Mouse (Mus musculus): Measurements from ENCODE around the gene Adcy1. TPM values are rescaled to one million over a fixed set of nuclear protein-coding genes. Genes with fewer than 3 reads are reported as not detected.

Gene Adcy1
- total RNA-seq, 2 experiments from 2014 or later = 191 to 208 TPM

GRCm38 (mm10) chr11:7134319-7134718 lies 71.0 kb downstream of the Adcy1 start:
- DNase-seq (ENCODE audit: low spot score in 2 of 2) = peak in 1 of 2 experiments; percentile 27

- no peak for DNase-seq (ENCODE audit: low spot score in 2 of 2)
These were observed 72.0 kb downstream of the Adcy1 start for GRCm38 (mm10) chr11:7135301-7135700.

GRCm38 (mm10) chr11:7135763-7136162 lies 72.5 kb downstream of the Adcy1 start:
- no peak for DNase-seq (ENCODE audit: low spot score in 2 of 2)

GRCm38 (mm10) chr11:7136246-7136855 lies 73.1 kb downstream of the Adcy1 start:
- DNase-seq (ENCODE audit: low spot score in 2 of 2) = no peak

- DNase-seq (ENCODE audit: low spot score in 2 of 2) = no peak
These were observed 75.1 kb downstream of the Adcy1 start for GRCm38 (mm10) chr11:7138370-7138769.

GRCm38 (mm10) chr11:7140449-7140848 lies 77.2 kb downstream of the Adcy1 start:
- DNase-seq (ENCODE audit: low spot score in 2 of 2) = peak; percentile 38 to 42

GRCm38 (mm10) chr11:7142725-7143124 lies 79.4 kb downstream of the Adcy1 start:
- DNase-seq (ENCODE audit: low spot score in 2 of 2) = no peak

GRCm38 (mm10) chr11:7144369-7144768 lies 81.1 kb downstream of the Adcy1 start:
- no peak for DNase-seq (ENCODE audit: low spot score in 2 of 2)

GRCm38 (mm10) chr11:7145221-7145620 lies 81.9 kb downstream of the Adcy1 start:
- no peak for DNase-seq (ENCODE audit: low spot score in 2 of 2)

- DNase-seq (ENCODE audit: low spot score in 2 of 2) = no peak
These were observed 84.2 kb downstream of the Adcy1 start for GRCm38 (mm10) chr11:7147536-7147935.

- no peak for DNase-seq (ENCODE audit: low spot score in 2 of 2)
These were observed 84.7 kb downstream of the Adcy1 start for GRCm38 (mm10) chr11:7147945-7148344.

GRCm38 (mm10) chr11:7149471-7149870 lies 86.2 kb downstream of the Adcy1 start:
- DNase-seq (ENCODE audit: low spot score in 2 of 2) = no peak

- no peak for DNase-seq (ENCODE audit: low spot score in 2 of 2)
These were observed 87.2 kb downstream of the Adcy1 start for GRCm38 (mm10) chr11:7150511-7150910.

GRCm38 (mm10) chr11:7152371-7152770 lies 89.1 kb downstream of the Adcy1 start:
- DNase-seq (ENCODE audit: low spot score in 2 of 2) = no peak

- DNase-seq (ENCODE audit: low spot score in 2 of 2) = no peak
These were observed 89.8 kb downstream of the Adcy1 start for GRCm38 (mm10) chr11:7153081-7153480.

- no peak for DNase-seq (ENCODE audit: low spot score in 2 of 2)
These were observed 93.1 kb downstream of the Adcy1 start for GRCm38 (mm10) chr11:7156427-7156826.

- no peak for DNase-seq (ENCODE audit: low spot score in 2 of 2)
These were observed 94.9 kb downstream of the Adcy1 start for GRCm38 (mm10) chr11:7158196-7158595.

GRCm38 (mm10) chr11:7160146-7160545 lies 96.9 kb downstream of the Adcy1 start:
- DNase-seq (ENCODE audit: low spot score in 2 of 2) = no peak

- DNase-seq (ENCODE audit: low spot score in 2 of 2) = no peak
These were observed 97.4 kb downstream of the Adcy1 start for GRCm38 (mm10) chr11:7160637-7161101.

GRCm38 (mm10) chr11:7161502-7162174 lies 98.3 kb downstream of the Adcy1 start:
- DNase-seq (ENCODE audit: low spot score in 2 of 2) = peak; percentile 39 to 46

- DNase-seq (ENCODE audit: low spot score in 2 of 2) = no peak
These were observed 101.1 kb downstream of the Adcy1 start for GRCm38 (mm10) chr11:7164416-7164815.

GRCm38 (mm10) chr11:7169645-7170044 lies 106.4 kb downstream of the Adcy1 start:
- DNase-seq (ENCODE audit: low spot score in 2 of 2) = no peak

- DNase-seq (ENCODE audit: low spot score in 2 of 2) = no peak
These were observed 110.4 kb downstream of the Adcy1 start for GRCm38 (mm10) chr11:7173664-7174063.
